Mouse (Mus musculus): ENCODE results near the gene Pam. TPM values are rescaled to one million over a fixed set of nuclear protein-coding genes. Genes with fewer than 3 reads are reported as not detected.
A peak's percentile ranks its signal among the peaks of the same experiment; 100 is the strongest.

The Pam gene
- polyA plus RNA-seq, 1 experiment from 2014 or later, result 21.5 TPM

DNA sequence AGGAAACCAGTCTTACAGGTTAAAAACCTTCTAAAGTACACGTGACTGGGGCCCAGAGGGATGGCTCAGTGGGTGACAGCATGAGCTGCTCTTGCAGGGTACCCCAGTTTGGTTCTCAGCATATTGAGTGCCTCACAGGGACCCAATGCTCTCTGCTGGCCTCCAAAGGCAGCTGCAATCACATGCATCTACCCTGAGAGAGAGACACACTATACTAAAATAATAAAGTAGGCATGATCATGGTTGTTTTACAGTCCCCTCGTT, 178.5 kb downstream of the Pam start:
- no peaks in the 10 kb centered on the region for H3K36me3 ChIP-seq (ENCODE audit: control insufficient read depth, insufficient read depth, low read length)
- no peak overlapping the region for H3K4me3 ChIP-seq (ENCODE audit: low read depth, low read length)
- no peak for ATAC-seq (replicated peaks; ENCODE audit: low FRiP score)
- 0 out of 2 replicates have a peak, but pooled peaks cover 1% of the 10 kb centered on the region for H3K4me1 ChIP-seq (replicated peaks; ENCODE audit: control insufficient read depth, insufficient read depth, low read length)
- H3K27ac ChIP-seq (ENCODE audit: low read depth, low read length), result no peak overlapping the region
- H3K27me3 ChIP-seq (ENCODE audit: control insufficient read depth, insufficient read depth, low read length), result no peaks in the 10 kb centered on the region
- 75% methylated on average over 2 of the region's 2 CpGs for WGBS
- H3K9me3 ChIP-seq (ENCODE audit: control insufficient read depth, low read length), result no peaks in the 10 kb centered on the region
- H3K4me2 ChIP-seq (ENCODE audit: low read depth, low read length, severe bottlenecking), result no peak overlapping the region
- H3K9ac ChIP-seq (ENCODE audit: low read length), result no peak overlapping the region
- DNase-seq (ENCODE audit: low spot score), result no peak

GRCm38 (mm10) chr1:97916218-97916970, 179.1 kb downstream of the Pam start:
- Histone ChIP-seq H3K9me3 (ENCODE audit: control insufficient read depth, low read length) (no peaks in the 10 kb centered on the region), H3K27me3 (ENCODE audit: control insufficient read depth, insufficient read depth, low read length) (no peaks in the 10 kb centered on the region), H3K4me2 (ENCODE audit: low read depth, low read length, severe bottlenecking) (no peak overlapping the region), H3K4me1 (replicated peaks; ENCODE audit: control insufficient read depth, insufficient read depth, low read length) (no peaks in the 10 kb centered on the region), H3K27ac (ENCODE audit: low read depth, low read length) (no peak overlapping the region), H3K9ac (ENCODE audit: low read length) (no peak overlapping the region), H3K4me3 (ENCODE audit: low read depth, low read length) (no peak overlapping the region), H3K36me3 (ENCODE audit: control insufficient read depth, insufficient read depth, low read length) (no peaks in the 10 kb centered on the region)
- DNase-seq (ENCODE audit: low spot score) (no peak), ATAC-seq (replicated peaks; ENCODE audit: low FRiP score) (no peak)
- WGBS, result 84% methylated on average over 12 of the region's 12 CpGs

- WGBS, result 90% methylated on average over 10 of the region's 10 CpGs
- Histone ChIP-seq H3K27ac (ENCODE audit: low read depth, low read length) (no peak overlapping the region), H3K4me2 (ENCODE audit: low read depth, low read length, severe bottlenecking) (no peak overlapping the region), H3K9ac (ENCODE audit: low read length) (no peak overlapping the region), H3K36me3 (ENCODE audit: control insufficient read depth, insufficient read depth, low read length) (no peaks in the 10 kb centered on the region), H3K9me3 (ENCODE audit: control insufficient read depth, low read length) (no peaks in the 10 kb centered on the region), H3K4me1 (replicated peaks; ENCODE audit: control insufficient read depth, insufficient read depth, low read length) (no peaks in the 10 kb centered on the region), H3K4me3 (ENCODE audit: low read depth, low read length) (no peak overlapping the region), H3K27me3 (ENCODE audit: control insufficient read depth, insufficient read depth, low read length) (no peaks in the 10 kb centered on the region)
- ATAC-seq (replicated peaks; ENCODE audit: low FRiP score) (no peak), DNase-seq (ENCODE audit: low spot score) (no peak)
These were observed 179.7 kb downstream of the Pam start for GRCm38 (mm10) chr1:97915726-97916125.

DNA sequence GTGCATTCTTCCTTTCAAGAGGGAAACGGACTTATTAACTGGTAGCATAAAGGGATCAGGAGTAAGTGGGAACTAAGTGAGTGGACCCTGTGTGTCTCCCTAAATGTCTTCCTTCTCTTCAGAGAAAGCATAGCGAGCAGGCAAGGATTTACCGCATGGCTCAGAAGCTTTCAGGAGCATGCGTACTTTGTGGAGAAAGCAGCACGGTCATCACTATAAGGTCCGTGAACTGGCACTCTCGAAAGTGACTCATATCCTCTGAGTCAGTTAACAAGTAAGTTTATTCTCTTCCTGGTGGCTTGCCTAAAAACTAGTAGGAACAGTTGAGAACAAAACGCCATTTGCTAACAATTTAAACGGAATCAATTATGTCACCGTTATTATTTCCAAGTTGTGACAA, 184.6 kb downstream of the Pam start:
- no peaks in the 10 kb centered on the region for H3K36me3 ChIP-seq (ENCODE audit: control insufficient read depth, insufficient read depth, low read length)
- H3K27me3 ChIP-seq (ENCODE audit: control insufficient read depth, insufficient read depth, low read length), result no peaks in the 10 kb centered on the region
- H3K9ac ChIP-seq (ENCODE audit: low read length), result no peak overlapping the region
- no peak overlapping the region for H3K27ac ChIP-seq (ENCODE audit: low read depth, low read length)
- no peak overlapping the region for H3K4me3 ChIP-seq (ENCODE audit: low read depth, low read length)
- H3K9me3 ChIP-seq (ENCODE audit: control insufficient read depth, low read length), result no peaks in the 10 kb centered on the region
- WGBS, result 89% methylated on average over 10 of the region's 10 CpGs
- ATAC-seq (replicated peaks; ENCODE audit: low FRiP score) (no peak), DNase-seq (ENCODE audit: low spot score) (no peak)
- H3K4me2 ChIP-seq (ENCODE audit: low read depth, low read length, severe bottlenecking), result no peak overlapping the region
- H3K4me1 ChIP-seq (replicated peaks; ENCODE audit: control insufficient read depth, insufficient read depth, low read length), result no peaks in the 10 kb centered on the region

DNA sequence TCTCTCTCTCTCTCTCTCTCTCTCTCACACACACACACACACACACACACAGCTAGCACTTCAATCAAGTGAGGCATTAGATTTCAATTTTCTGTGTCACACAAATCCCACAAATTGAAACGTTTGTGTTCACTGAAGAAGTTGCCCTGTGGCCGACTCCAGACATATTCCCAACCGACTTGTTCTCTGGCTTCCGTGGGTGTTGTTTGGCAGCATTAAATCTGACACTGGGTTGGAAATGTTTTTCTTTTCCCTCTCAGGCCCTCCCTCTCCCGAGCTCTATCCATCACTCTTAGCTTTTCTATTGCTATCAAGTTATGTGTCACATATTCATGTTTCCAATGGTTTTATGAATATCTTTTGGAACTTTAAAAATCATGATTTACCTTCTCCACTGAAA, 185.9 kb downstream of the Pam start:
- no peak overlapping the region for H3K9ac ChIP-seq (ENCODE audit: low read length)
- DNase-seq (ENCODE audit: low spot score) (no peak), ATAC-seq (replicated peaks; ENCODE audit: low FRiP score) (no peak)
- 88% methylated on average over 5 of the region's 5 CpGs for WGBS
- no peaks in the 10 kb centered on the region for H3K27me3 ChIP-seq (ENCODE audit: control insufficient read depth, insufficient read depth, low read length)
- no peak overlapping the region for H3K4me2 ChIP-seq (ENCODE audit: low read depth, low read length, severe bottlenecking)
- no peaks in the 10 kb centered on the region for H3K4me1 ChIP-seq (replicated peaks; ENCODE audit: control insufficient read depth, insufficient read depth, low read length)
- no peaks in the 10 kb centered on the region for H3K9me3 ChIP-seq (ENCODE audit: control insufficient read depth, low read length)
- H3K27ac ChIP-seq (ENCODE audit: low read depth, low read length), result no peak overlapping the region
- no peaks in the 10 kb centered on the region for H3K36me3 ChIP-seq (ENCODE audit: control insufficient read depth, insufficient read depth, low read length)
- H3K4me3 ChIP-seq (ENCODE audit: low read depth, low read length), result no peak overlapping the region

DNA sequence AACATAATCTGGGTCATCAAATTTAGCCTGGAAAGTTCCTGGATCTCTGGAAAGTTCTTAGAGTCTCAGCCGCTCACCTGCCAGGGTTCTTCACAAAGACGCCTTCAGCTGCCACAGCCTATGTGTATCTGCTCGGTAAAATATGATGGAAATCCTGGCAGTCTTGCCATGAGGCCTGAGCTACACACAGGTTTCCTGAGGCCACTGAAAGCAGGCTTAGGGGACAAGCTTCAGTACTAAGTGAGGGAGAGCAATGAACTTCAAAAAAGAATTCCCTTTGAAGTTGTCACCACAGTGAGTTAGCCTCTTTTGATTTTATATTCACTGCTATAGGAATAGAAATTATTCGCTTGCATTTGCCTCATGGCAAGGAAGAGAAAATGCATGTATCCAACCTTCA, 186.7 kb downstream of the Pam start:
- H3K4me2 ChIP-seq (ENCODE audit: low read depth, low read length, severe bottlenecking), result no peak overlapping the region
- H3K4me3 ChIP-seq (ENCODE audit: low read depth, low read length), result no peak overlapping the region
- H3K36me3 ChIP-seq (ENCODE audit: control insufficient read depth, insufficient read depth, low read length), result no peaks in the 10 kb centered on the region
- no peaks in the 10 kb centered on the region for H3K4me1 ChIP-seq (replicated peaks; ENCODE audit: control insufficient read depth, insufficient read depth, low read length)
- DNase-seq (ENCODE audit: low spot score) (no peak), ATAC-seq (replicated peaks; ENCODE audit: low FRiP score) (no peak)
- H3K9ac ChIP-seq (ENCODE audit: low read length), result no peak overlapping the region
- no peak overlapping the region for H3K27ac ChIP-seq (ENCODE audit: low read depth, low read length)
- H3K9me3 ChIP-seq (ENCODE audit: control insufficient read depth, low read length), result no peaks in the 10 kb centered on the region
- no peaks in the 10 kb centered on the region for H3K27me3 ChIP-seq (ENCODE audit: control insufficient read depth, insufficient read depth, low read length)
- WGBS, result 92% methylated on average over 4 of the region's 4 CpGs

DNA sequence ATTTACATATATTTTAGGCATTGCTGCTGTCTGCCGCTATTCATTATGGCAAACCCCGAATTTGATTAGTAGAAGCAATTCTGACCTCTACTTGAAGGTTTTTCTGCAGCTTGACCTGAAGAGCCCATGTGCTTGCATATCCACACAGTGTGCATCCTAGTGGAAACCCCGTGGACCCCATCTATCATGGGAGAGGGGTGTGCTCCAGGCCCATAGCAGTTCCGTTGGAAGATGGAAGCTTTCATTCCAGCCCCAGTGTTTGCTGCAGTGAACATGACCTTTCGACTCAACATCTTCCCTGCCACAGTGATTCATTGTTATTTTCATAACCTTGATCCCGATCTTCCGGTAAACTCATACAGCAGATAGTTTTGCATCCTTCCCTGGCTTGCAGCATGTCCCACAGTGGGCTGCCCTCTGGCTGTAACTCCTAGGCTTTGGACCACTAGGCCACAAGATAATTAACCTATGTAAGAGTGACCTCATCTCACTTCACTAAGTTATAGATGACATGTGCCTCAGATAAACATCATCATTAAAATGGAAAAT, 191.5 kb downstream of the Pam start:
- 89% methylated on average over 7 of the region's 7 CpGs for WGBS
- Histone ChIP-seq H3K9me3 (ENCODE audit: control insufficient read depth, low read length) (no peaks in the 10 kb centered on the region), H3K27ac (ENCODE audit: low read depth, low read length) (no peak overlapping the region), H3K27me3 (ENCODE audit: control insufficient read depth, insufficient read depth, low read length) (no peaks in the 10 kb centered on the region), H3K36me3 (ENCODE audit: control insufficient read depth, insufficient read depth, low read length) (no peaks in the 10 kb centered on the region), H3K4me1 (replicated peaks; ENCODE audit: control insufficient read depth, insufficient read depth, low read length) (no peaks in the 10 kb centered on the region), H3K4me3 (ENCODE audit: low read depth, low read length) (no peak overlapping the region), H3K9ac (ENCODE audit: low read length) (no peak overlapping the region), H3K4me2 (ENCODE audit: low read depth, low read length, severe bottlenecking) (no peak overlapping the region)
- DNase-seq (ENCODE audit: low spot score) (no peak), ATAC-seq (replicated peaks; ENCODE audit: low FRiP score) (no peak)

DNA sequence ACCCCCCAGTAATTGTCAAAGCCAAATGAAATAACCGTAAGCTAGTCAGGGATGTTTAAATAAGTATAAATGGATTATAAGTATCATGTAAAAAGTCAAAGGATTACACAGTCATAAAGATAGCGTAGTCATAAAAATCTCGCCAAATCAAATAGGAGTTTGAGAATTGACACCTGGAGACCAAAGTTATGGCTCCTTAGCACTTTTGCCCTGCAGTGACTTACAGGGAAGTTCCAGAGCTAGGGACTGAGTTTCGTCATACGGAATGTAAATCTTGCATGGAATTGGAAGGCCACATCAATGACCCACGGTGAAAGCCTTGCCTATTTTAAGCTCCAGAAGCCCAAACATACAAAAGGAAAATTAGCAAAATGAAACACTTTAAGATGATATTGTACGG, 192.6 kb downstream of the Pam start:
- Histone ChIP-seq H3K27ac (ENCODE audit: low read depth, low read length) (no peak overlapping the region), H3K4me1 (replicated peaks; ENCODE audit: control insufficient read depth, insufficient read depth, low read length) (no peaks in the 10 kb centered on the region), H3K9me3 (ENCODE audit: control insufficient read depth, low read length) (no peaks in the 10 kb centered on the region), H3K9ac (ENCODE audit: low read length) (no peak overlapping the region), H3K27me3 (ENCODE audit: control insufficient read depth, insufficient read depth, low read length) (no peaks in the 10 kb centered on the region), H3K36me3 (ENCODE audit: control insufficient read depth, insufficient read depth, low read length) (no peaks in the 10 kb centered on the region), H3K4me2 (ENCODE audit: low read depth, low read length, severe bottlenecking) (no peak overlapping the region), H3K4me3 (ENCODE audit: low read depth, low read length) (no peak overlapping the region)
- WGBS, result 92% methylated on average over 7 of the region's 7 CpGs
- ATAC-seq (replicated peaks; ENCODE audit: low FRiP score), result no peak
- no peak for DNase-seq (ENCODE audit: low spot score)

DNA sequence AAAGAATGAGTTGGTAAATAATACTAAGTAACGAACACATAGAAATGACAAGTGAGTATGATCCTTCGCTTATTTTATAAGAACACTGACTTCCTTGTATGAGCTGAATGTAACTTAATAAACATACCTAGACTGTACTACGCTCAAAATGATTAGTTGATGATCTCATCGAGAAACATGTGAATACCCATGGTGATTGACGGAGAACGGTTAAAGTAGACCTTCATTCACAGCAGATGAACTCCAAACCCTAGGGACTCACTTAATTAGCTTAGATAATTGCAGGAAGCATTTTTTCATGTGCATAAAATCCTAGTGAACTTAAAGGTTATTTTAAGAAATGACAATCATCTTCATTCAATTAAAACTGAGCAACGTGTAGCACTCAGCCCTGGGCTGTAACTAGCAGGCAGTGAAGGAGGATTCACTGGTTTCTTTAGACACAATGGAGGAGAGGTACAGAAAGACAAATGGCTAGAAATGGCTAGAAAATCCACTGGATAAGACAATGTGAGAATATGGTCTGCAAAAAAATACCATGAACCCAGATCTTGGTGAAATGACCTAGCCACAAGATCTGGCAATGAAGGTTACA, 194.8 kb downstream of the Pam start:
- H3K9ac ChIP-seq (ENCODE audit: low read length), result no peak overlapping the region
- H3K9me3 ChIP-seq (ENCODE audit: control insufficient read depth, low read length), result no peaks in the 10 kb centered on the region
- no peaks in the 10 kb centered on the region for H3K4me1 ChIP-seq (replicated peaks; ENCODE audit: control insufficient read depth, insufficient read depth, low read length)
- no peaks in the 10 kb centered on the region for H3K27me3 ChIP-seq (ENCODE audit: control insufficient read depth, insufficient read depth, low read length)
- WGBS, result 70% methylated on average over 7 of the region's 7 CpGs
- DNase-seq (ENCODE audit: low spot score) (no peak), ATAC-seq (replicated peaks; ENCODE audit: low FRiP score) (0 out of 2 replicates have a peak, but pooled peaks have one; percentile 30)
- H3K4me2 ChIP-seq (ENCODE audit: low read depth, low read length, severe bottlenecking), result no peak overlapping the region
- no peak overlapping the region for H3K27ac ChIP-seq (ENCODE audit: low read depth, low read length)
- H3K4me3 ChIP-seq (ENCODE audit: low read depth, low read length), result no peak overlapping the region
- no peaks in the 10 kb centered on the region for H3K36me3 ChIP-seq (ENCODE audit: control insufficient read depth, insufficient read depth, low read length)

Data from forebrain, embryonic 11.5 days (tissue).